Comparison of ENCODE assay signal across 30 mouse cellular contexts in genomic region chr10:44636786-44637185, GRCm38 (mm10).
DNase-seq lines count a peak whose midpoint lies in the region; ATAC-seq lines count a peak whose summit lies in the region.
"Had no signal": no experiment of that assay in that cellular context is flagged by ENCODE, and none has a peak within 500 bp of the region (broad histone marks: within the 10 kb centered on the region; RNA-seq: fewer than 3 reads in every experiment).

No protein-coding gene starts in this region.

- no peak overlapping the region for H3K27ac ChIP-seq in liver, embryonic 11.5 days (ENCODE audit: low read depth, low read length)
- H3K27ac ChIP-seq in liver, embryonic 12.5 days: no peak overlapping the region
- H3K27ac ChIP-seq: embryonic facial prominence, embryonic 12.5 days; forebrain, embryonic 10.5 days; forebrain, embryonic 15.5 days; gastrocnemius, adult 2 months; hindbrain, embryonic 13.5 days; limb, embryonic 12.5 days; liver, embryonic 13.5 days; lung, embryonic 15.5 days had no signal

- intact Hi-C loops in left cerebral cortex, postnatal 25 days (cut with DNase I): no loop called here

- 0 out of 2 replicates have a peak, but pooled peaks cover 6% of the 10 kb centered on the region for H3K4me1 ChIP-seq in liver, embryonic 11.5 days (replicated peaks; ENCODE audit: control insufficient read depth, insufficient read depth, low read length)
- peaks cover 22% of the 10 kb centered on the region for H3K4me1 ChIP-seq in liver, embryonic 12.5 days
- H3K4me1 ChIP-seq: embryonic facial prominence, embryonic 12.5 days; forebrain, embryonic 10.5 days; forebrain, embryonic 15.5 days; hindbrain, embryonic 13.5 days; limb, embryonic 12.5 days had no signal

- no peak overlapping the region for H3K4me2 ChIP-seq in liver, embryonic 11.5 days
- no peak overlapping the region for H3K4me2 ChIP-seq in liver, embryonic 12.5 days
- H3K4me2 ChIP-seq: embryonic facial prominence, embryonic 12.5 days; forebrain, embryonic 15.5 days; heart, embryonic 11.5 days; hindbrain, embryonic 13.5 days; limb, embryonic 12.5 days; liver, embryonic 13.5 days; lung, embryonic 15.5 days had no signal

- H3K9ac ChIP-seq in liver, embryonic 11.5 days (ENCODE audit: low read depth, low read length): no peak overlapping the region
- no peak overlapping the region for H3K9ac ChIP-seq in liver, embryonic 12.5 days
- H3K9ac ChIP-seq: embryonic facial prominence, embryonic 12.5 days; forebrain, embryonic 15.5 days; hindbrain, embryonic 13.5 days; limb, embryonic 12.5 days; liver, embryonic 13.5 days; lung, embryonic 15.5 days had no signal

- H3K9me3 ChIP-seq in liver, embryonic 11.5 days (ENCODE audit: control insufficient read depth, low read length): no peaks in the 10 kb centered on the region
- no peaks in the 10 kb centered on the region for H3K9me3 ChIP-seq in liver, embryonic 12.5 days (replicated peaks)
- H3K9me3 ChIP-seq: embryonic facial prominence, embryonic 12.5 days; forebrain, embryonic 10.5 days; forebrain, embryonic 15.5 days; hindbrain, embryonic 13.5 days; limb, embryonic 12.5 days; liver, embryonic 13.5 days; lung, embryonic 15.5 days; megakaryocyte, embryonic 14.5 days had no signal

- no peaks in the 10 kb centered on the region for H3K27me3 ChIP-seq in liver, embryonic 11.5 days (replicated peaks; ENCODE audit: control insufficient read depth, insufficient read depth, low read length)
- no peaks in the 10 kb centered on the region for H3K27me3 ChIP-seq in liver, embryonic 12.5 days (replicated peaks)
- H3K27me3 ChIP-seq: embryonic facial prominence, embryonic 12.5 days; forebrain, embryonic 15.5 days; hindbrain, embryonic 13.5 days; limb, embryonic 12.5 days; liver, embryonic 13.5 days; lung, embryonic 15.5 days; megakaryocyte, embryonic 14.5 days had no signal

- ATAC-seq in liver, embryonic 11.5 days (replicated peaks; ENCODE audit: low FRiP score): peak; percentile 71; the same call in 1 of the 2 replicates
- ATAC-seq in liver, embryonic 12.5 days: peak; percentile 61; the same call in 1 of the 2 replicates
- ATAC-seq in megakaryocyte-erythroid progenitor cell, adult 5-6 weeks (replicated peaks; ENCODE audit: low FRiP score, low TSS enrichment, poor library complexity, severe bottlenecking): peak; percentile 94
- ATAC-seq in frontal cortex, adult (ENCODE audit: low TSS enrichment): no peak
- ATAC-seq: forebrain, embryonic 15.5 days; intestine, postnatal 0 days; Patski had no signal

- H3K36me3 ChIP-seq in liver, embryonic 11.5 days (ENCODE audit: control insufficient read depth, insufficient read depth, low read length): no peaks in the 10 kb centered on the region
- H3K36me3 ChIP-seq in liver, embryonic 12.5 days: no peaks in the 10 kb centered on the region
- H3K36me3 ChIP-seq: embryonic facial prominence, embryonic 12.5 days; forebrain, embryonic 10.5 days; forebrain, embryonic 15.5 days; hindbrain, embryonic 13.5 days; limb, embryonic 12.5 days; liver, embryonic 13.5 days; lung, embryonic 15.5 days had no signal

- no peak overlapping the region for H3K4me3 ChIP-seq in liver, embryonic 11.5 days (ENCODE audit: low read depth, low read length)
- H3K4me3 ChIP-seq in liver, embryonic 12.5 days: no peak overlapping the region
- H3K4me3 ChIP-seq: embryonic facial prominence, embryonic 12.5 days; forebrain, embryonic 10.5 days; forebrain, embryonic 15.5 days; gastrocnemius, adult 2 months; hindbrain, embryonic 13.5 days; limb, embryonic 12.5 days; liver, embryonic 13.5 days; lung, embryonic 15.5 days; megakaryocyte, embryonic 14.5 days had no signal

- 33% methylated on average over 3 of the region's 3 CpGs for WGBS in liver, embryonic 11.5 days
- 11% methylated on average over 3 of the region's 3 CpGs for WGBS in liver, embryonic 12.5 days (ENCODE audit: insufficient replicate concordance)

- DNase-seq in liver, embryonic 11.5 days (ENCODE audit: low spot score): no peak
- DNase-seq in liver (no peak), MEL-GATA-1-ER (ENCODE audit: extremely low read depth, low read depth) (peak; percentile 73)
- no peak for DNase-seq in left cerebral cortex, postnatal 25 days (ENCODE audit: low spot score in 2 of 2)
- DNase-seq in lung, postnatal 4 days: no peak
- DNase-seq: adrenal gland, postnatal 10 days; cerebellum, adult 8-10 months; cerebellum, postnatal 36 days; embryo, embryonic 11 days; gastrocnemius, adult 2 months; gastrocnemius, postnatal 36 days; heart, adult 18-20 months; heart, postnatal 4 days; kidney, postnatal 25 days; liver, embryonic 13.5 days; midbrain, embryonic 14.5 days; right cerebral cortex, postnatal 14 days had no signal
